Mouse (Mus musculus) stomach, postnatal 0 days (tissue): ENCODE results near the gene Papolg. TPM values are rescaled to one million over a fixed set of nuclear protein-coding genes. Genes with fewer than 3 reads are reported as not detected.

Experiments
- ATAC-seq: fragments of 200-750 bp; cut with Nextera tagmentation; 2 replicates; pipeline ENCODE4 v1.8.0; 2017; ENCODE audit not compliant: low FRiP score, low TSS enrichment
- DNase-seq: peaks from one replicate; pipeline ENCODE4 v3.0.0-alpha.2; 2016; ENCODE audit warnings: low spot score
- H3K27ac ChIP-seq: fragments of 300-500 bp; sonication (generic); replicated peaks from 2 replicates; pipeline ENCODE4 v1.5.1; 2014; ENCODE audit warnings: mild to moderate bottlenecking, control low read depth
- H3K27me3 ChIP-seq: fragments of 300-500 bp; sonication (generic); 2 replicates; pipeline ENCODE4 v1.6.1; 2014; ENCODE audit warnings: low read length; ENCODE audit not compliant: control insufficient read depth, insufficient read depth
- H3K36me3 ChIP-seq: fragments of 300-500 bp; sonication (generic); 2 replicates; pipeline ENCODE4 v1.6.1; 2014; ENCODE audit warnings: low read length, mixed read lengths; ENCODE audit not compliant: control insufficient read depth, insufficient read depth
- H3K4me1 ChIP-seq: fragments of 300-500 bp; sonication (generic); replicated peaks from 2 replicates; pipeline ENCODE4 v1.6.1; 2014; ENCODE audit warnings: antibody characterized with exemption; ENCODE audit not compliant: control insufficient read depth, insufficient read depth
- H3K4me2 ChIP-seq: fragments of 300-500 bp; sonication (generic); replicated peaks from 2 replicates; pipeline ENCODE4 v1.6.1; 2014; ENCODE audit warnings: low read depth, mild to moderate bottlenecking, control low read depth, moderate library complexity
- H3K4me3 ChIP-seq: fragments of 300-500 bp; sonication (generic); 2 replicates; pipeline ENCODE4 v1.5.1; 2014; ENCODE audit warnings: low read depth, low read length, control low read depth
- H3K9ac ChIP-seq: fragments of 300-500 bp; sonication (generic); 2 replicates; pipeline ENCODE4 v1.6.1; 2014; ENCODE audit warnings: mild to moderate bottlenecking, low read length, control low read depth, mixed read lengths
- H3K9me3 ChIP-seq: fragments of 300-500 bp; sonication (generic); 2 replicates; pipeline ENCODE4 v1.6.1; 2016; ENCODE audit warnings: low read length; ENCODE audit not compliant: control insufficient read depth
- CTCF ChIP-seq: IDR thresholded peaks from 2 replicates; pipeline ENCODE4 v1.5.1; 2016; ENCODE audit warnings: antibody characterized with exemption, low read depth, mild to moderate bottlenecking, moderate library complexity
- EP300 ChIP-seq: optimal IDR thresholded peaks from 2 replicates; pipeline ENCODE3; 2016; ENCODE audit warnings: antibody characterized with exemption
- WGBS: fragments of 180-500 bp; shearing (Covaris S2); extraction: QIAGEN DNeasy Blood & Tissue Kit; methylation state at CpG from one replicate; pipeline ENCODE4 v1.1.7; 2014; 5-methylcytosine and 5-hydroxymethylcytosine counted together
- polyA plus RNA-seq: library from polyadenylated mRNA; unstranded; fragments of >200 nt; fragmentation: Nextera tagmentation; extraction: Ambion mirVana; gene quantifications from 2 replicates; pipeline ENCODE4 v1.2.1, GENCODE M21; 2015

The Papolg gene
- polyA plus RNA-seq, 1 experiment from 2014 or later: 4.7 TPM

DNA sequence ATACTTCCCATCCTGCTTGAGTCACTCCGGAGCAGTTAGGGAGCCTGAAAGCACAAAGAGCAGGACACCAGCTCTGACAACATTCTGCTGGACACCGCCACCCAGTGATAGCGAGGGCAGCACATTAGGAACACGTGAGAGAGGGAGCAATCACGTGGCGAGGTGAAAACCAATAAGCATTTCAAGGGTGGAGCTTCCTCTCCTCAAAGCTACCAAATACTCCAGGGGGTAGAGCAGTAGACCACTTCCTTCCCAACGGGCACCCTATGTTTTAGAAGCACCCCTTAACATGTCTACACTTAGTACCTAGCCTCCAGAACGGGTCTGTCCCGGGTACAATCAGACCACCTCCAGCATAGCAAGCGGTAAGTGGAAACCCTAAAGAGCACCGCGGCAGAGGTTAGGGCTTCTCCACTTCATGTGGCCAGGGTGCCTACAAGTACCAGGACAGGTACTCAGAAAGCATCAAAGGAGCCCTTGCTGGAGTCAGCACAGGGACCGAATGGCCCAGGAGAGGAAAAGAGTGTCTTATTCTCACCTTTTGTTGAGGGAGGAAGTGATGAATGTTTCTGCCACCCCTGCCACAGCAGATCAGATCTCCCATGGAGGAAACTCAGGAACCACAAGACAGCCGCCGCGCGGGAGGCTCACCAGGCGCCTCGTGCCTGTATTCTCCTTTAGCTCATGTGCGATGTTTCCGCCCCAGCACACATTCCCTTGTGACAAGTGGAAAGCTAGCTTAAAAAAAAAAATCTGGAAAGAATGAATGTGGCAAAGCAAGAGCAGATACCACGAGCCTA is 48.8 kb downstream of the Papolg start:
- H3K36me3 ChIP-seq: no peaks in the 10 kb centered on the region
- no peak overlapping the region for H3K27ac ChIP-seq
- 60% methylated on average over 22 of the region's 22 CpGs for WGBS
- H3K4me1 ChIP-seq: no peaks in the 10 kb centered on the region
- ATAC-seq (no peak), DNase-seq (no peak)
- no peaks in the 10 kb centered on the region for H3K9me3 ChIP-seq
- no peak overlapping the region for H3K9ac ChIP-seq
- TF ChIP-seq EP300: no peak
- no peak for TF ChIP-seq CTCF
- H3K27me3 ChIP-seq: no peaks in the 10 kb centered on the region
- H3K4me2 ChIP-seq: no peak overlapping the region
- no peak overlapping the region for H3K4me3 ChIP-seq

DNA sequence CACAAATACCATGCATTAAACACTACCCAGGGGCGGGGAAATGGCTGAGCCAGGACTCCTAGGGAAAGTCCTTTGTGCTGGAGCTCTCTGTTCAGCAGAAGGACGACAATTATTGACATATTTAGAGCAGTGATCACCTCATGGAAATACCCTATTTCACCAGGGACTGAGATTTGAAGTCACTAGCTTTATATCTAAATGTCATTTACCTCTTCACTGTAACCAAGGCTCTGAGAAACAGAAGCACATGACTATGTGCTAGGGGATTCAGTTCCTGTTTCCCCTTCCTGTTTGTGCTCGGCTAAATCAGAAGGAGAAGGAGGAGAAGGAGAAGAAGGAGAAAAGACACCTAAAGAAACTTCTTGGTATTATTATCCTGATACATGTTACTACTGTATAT is 71.8 kb downstream of the Papolg start:
- ATAC-seq (no peak), DNase-seq (no peak)
- no peaks in the 10 kb centered on the region for H3K36me3 ChIP-seq
- H3K4me2 ChIP-seq: no peak overlapping the region
- H3K9me3 ChIP-seq: no peaks in the 10 kb centered on the region
- no peak overlapping the region for H3K27ac ChIP-seq
- no peak overlapping the region for H3K9ac ChIP-seq
- no peaks in the 10 kb centered on the region for H3K27me3 ChIP-seq
- no peak overlapping the region for H3K4me3 ChIP-seq
- WGBS: 76% methylated on average over 3 of the region's 3 CpGs
- TF ChIP-seq EP300 (no peak), CTCF (no peak)
- no peaks in the 10 kb centered on the region for H3K4me1 ChIP-seq

DNA sequence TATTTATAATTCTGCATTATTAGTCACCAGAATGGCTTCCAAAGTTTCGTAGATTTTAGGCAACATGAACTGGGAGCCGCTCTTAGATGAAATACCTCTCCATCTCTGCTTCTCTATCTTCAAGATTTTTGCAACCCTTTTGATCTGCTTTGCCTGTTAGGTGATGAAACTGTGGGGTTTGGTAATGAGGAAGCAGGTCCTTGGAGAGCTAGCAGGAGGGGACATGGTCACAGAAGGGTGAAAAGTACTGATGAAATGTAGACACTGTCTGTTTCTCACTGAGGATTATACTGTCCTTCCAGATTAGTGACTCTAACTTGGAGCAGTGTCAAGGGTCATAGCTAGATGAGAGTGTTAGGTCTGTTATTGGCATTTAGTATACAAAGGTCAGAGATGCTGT is 73.4 kb downstream of the Papolg start:
- ATAC-seq (no peak), DNase-seq (no peak)
- no peaks in the 10 kb centered on the region for H3K27me3 ChIP-seq
- H3K4me3 ChIP-seq: no peak overlapping the region
- no peaks in the 10 kb centered on the region for H3K4me1 ChIP-seq
- WGBS: 90% methylated on average over 2 of the region's 2 CpGs
- no peaks in the 10 kb centered on the region for H3K9me3 ChIP-seq
- H3K36me3 ChIP-seq: no peaks in the 10 kb centered on the region
- no peak overlapping the region for H3K27ac ChIP-seq
- H3K9ac ChIP-seq: no peak overlapping the region
- no peak overlapping the region for H3K4me2 ChIP-seq
- TF ChIP-seq EP300 (no peak), CTCF (no peak)

DNA sequence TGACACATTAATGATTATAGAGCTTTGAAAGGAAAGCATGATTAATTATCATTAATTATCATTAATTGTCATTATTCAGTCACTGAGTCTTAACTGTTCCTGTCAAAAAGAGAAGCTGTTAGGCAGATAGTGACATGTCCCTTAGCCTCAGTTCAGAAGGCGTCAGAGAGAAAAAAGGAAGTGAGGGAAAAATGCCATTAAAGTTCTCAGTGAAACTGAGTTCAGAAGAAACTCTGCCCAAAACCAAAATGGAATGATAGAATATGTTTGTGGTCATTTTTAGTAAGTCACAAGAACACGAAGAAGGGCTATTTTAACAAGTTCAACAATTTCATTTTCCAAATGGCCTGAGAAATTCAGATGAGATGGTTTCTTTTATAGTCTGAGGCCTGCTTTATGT is 74.1 kb downstream of the Papolg start:
- Histone ChIP-seq H3K36me3 (no peaks in the 10 kb centered on the region), H3K9me3 (no peaks in the 10 kb centered on the region), H3K4me1 (no peaks in the 10 kb centered on the region), H3K4me2 (no peak overlapping the region), H3K27me3 (no peaks in the 10 kb centered on the region), H3K9ac (no peak overlapping the region), H3K4me3 (no peak overlapping the region), H3K27ac (no peak overlapping the region)
- TF ChIP-seq EP300 (no peak), CTCF (no peak)
- 55% methylated on average over 2 of the region's 2 CpGs for WGBS
- DNase-seq: no peak
- ATAC-seq: no peak

DNA sequence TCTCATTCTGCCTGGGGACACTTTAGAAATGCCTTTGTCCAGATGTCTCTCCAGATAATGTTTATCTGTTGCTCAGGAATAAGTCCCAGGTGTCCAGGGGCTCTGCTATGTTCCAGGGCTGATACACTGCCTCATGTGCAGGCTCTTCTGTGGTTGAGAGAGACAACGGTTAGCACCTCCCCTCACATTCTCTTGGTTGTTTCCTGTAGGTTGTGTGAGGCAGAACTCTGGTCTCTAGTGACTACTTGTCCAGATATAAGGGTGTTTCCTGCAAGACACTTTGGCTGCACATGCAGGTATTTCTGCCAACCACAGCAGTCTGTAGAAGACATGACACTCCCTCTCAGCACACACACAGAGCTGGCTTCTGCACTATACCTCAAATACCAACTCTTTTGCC is 76.3 kb downstream of the Papolg start:
- H3K4me3 ChIP-seq: no peak overlapping the region
- ATAC-seq: no peak
- no peaks in the 10 kb centered on the region for H3K9me3 ChIP-seq

More for the DNA sequence above, 76.3 kb downstream of the Papolg start:
- Histone ChIP-seq H3K4me2 (no peak overlapping the region), H3K9ac (no peak overlapping the region), H3K36me3 (no peaks in the 10 kb centered on the region), H3K4me1 (no peaks in the 10 kb centered on the region), H3K27me3 (no peaks in the 10 kb centered on the region), H3K27ac (no peak overlapping the region)
- whole genome bisulfite sequencing: 82% methylated on average over 1 of the region's 1 CpGs
- TF ChIP-seq EP300: no peak
- no peak for TF ChIP-seq CTCF
- no peak for DNase-seq

Other genes starting within 250 kb of the Papolg start
- 11.1 and 12.3 TPM in 2 replicates for gene Pus10, start 229.6 kb downstream of the Papolg start, polyA plus RNA-seq
- gene Pex13, start 229.3 kb downstream of the Papolg start, polyA plus RNA-seq: 31.3 and 32.7 TPM in 2 replicates
- 0.77 and 0.78 TPM in 2 replicates for gene Rel, start 124.3 kb downstream of the Papolg start, polyA plus RNA-seq
- gene A830031A19Rik, start 179.8 kb upstream of the Papolg start, polyA plus RNA-seq: 0.27 TPM in 1 of 2 replicates, not detected in the other
- gene Bcl11a, start 182.8 kb upstream of the Papolg start, polyA plus RNA-seq: 10.5 and 11.7 TPM in 2 replicates